Mouse (Mus musculus): ENCODE measurements around the gene Otos. TPM values are rescaled to one million over a fixed set of nuclear protein-coding genes. Genes with fewer than 3 reads are reported as not detected.

Otos gene
- total and polyA plus RNA-seq, 2 experiments from 2014 or later = 0.69 TPM; not detected in 1

- 62% methylated on average over 2 of the region's 2 CpGs for WGBS
- no peak for ATAC-seq (ENCODE audit: low FRiP score)
- Histone ChIP-seq H3K27me3 (ENCODE audit: insufficient read depth, low read length) (no peaks in the 10 kb centered on the region), H3K27ac (ENCODE audit: low read depth, low read length) (no peak overlapping the region), H3K9ac (replicated peaks; ENCODE audit: low read length, poor library complexity, severe bottlenecking) (0 out of 2 replicates have a peak overlapping the region, but pooled peaks have one; percentile 29), H3K4me1 (ENCODE audit: insufficient read depth, low read length) (peaks cover 5% of the 10 kb centered on the region; the same call in 1 of the 2 replicates), H3K4me3 (ENCODE audit: low read depth, low read length) (no peak overlapping the region), H3K4me2 (ENCODE audit: low read depth, low read length, poor library complexity, severe bottlenecking) (no peak overlapping the region), H3K9me3 (ENCODE audit: low read length) (no peaks in the 10 kb centered on the region), H3K36me3 (ENCODE audit: insufficient read depth, low read length) (no peaks in the 10 kb centered on the region)
- DNase-seq (ENCODE audit: low spot score) = no peak
- TF ChIP-seq CTCF (IDR thresholded peaks at IDR 0.05) = no peak
Observed at GRCm38 (mm10) chr1:92646111-92646510, 2.5 kb downstream of the Otos start.

- 82% methylated on average over 5 of the region's 5 CpGs for WGBS
- ATAC-seq (ENCODE audit: low FRiP score) = no peak
- H3K4me2 ChIP-seq (ENCODE audit: low read depth, low read length, poor library complexity, severe bottlenecking) = no peak overlapping the region
Observed at GRCm38 (mm10) chr1:92644916-92645315, 3.7 kb downstream of the Otos start.

GRCm38 (mm10) chr1:92643691-92644090 is 5.0 kb downstream of the Otos start:
- Histone ChIP-seq H3K4me2 (ENCODE audit: low read depth, low read length, poor library complexity, severe bottlenecking) (no peak overlapping the region), H3K9me3 (ENCODE audit: low read length) (no peaks in the 10 kb centered on the region), H3K4me3 (ENCODE audit: low read depth, low read length) (no peak overlapping the region), H3K27ac (ENCODE audit: low read depth, low read length) (no peak overlapping the region), H3K36me3 (ENCODE audit: insufficient read depth, low read length) (peaks cover 4% of the 10 kb centered on the region; the same call in 1 of the 2 replicates), H3K9ac (replicated peaks; ENCODE audit: low read length, poor library complexity, severe bottlenecking) (no peak overlapping the region), H3K27me3 (ENCODE audit: insufficient read depth, low read length) (no peaks in the 10 kb centered on the region), H3K4me1 (ENCODE audit: insufficient read depth, low read length) (peaks cover 11% of the 10 kb centered on the region)
- DNase-seq (ENCODE audit: low spot score) (no peak), ATAC-seq (ENCODE audit: low FRiP score) (no peak)
- no peak for TF ChIP-seq CTCF (IDR thresholded peaks at IDR 0.05)
- WGBS = 82% methylated on average over 4 of the region's 4 CpGs

More at GRCm38 (mm10) chr1:92644916-92645315, 3.7 kb downstream of the Otos start:
- Histone ChIP-seq H3K27ac (ENCODE audit: low read depth, low read length) (no peak overlapping the region), H3K4me1 (ENCODE audit: insufficient read depth, low read length) (peaks cover 10% of the 10 kb centered on the region), H3K27me3 (ENCODE audit: insufficient read depth, low read length) (no peaks in the 10 kb centered on the region), H3K9ac (replicated peaks; ENCODE audit: low read length, poor library complexity, severe bottlenecking) (no peak overlapping the region), H3K9me3 (ENCODE audit: low read length) (no peaks in the 10 kb centered on the region), H3K36me3 (ENCODE audit: insufficient read depth, low read length) (no peaks in the 10 kb centered on the region), H3K4me3 (ENCODE audit: low read depth, low read length) (no peak overlapping the region)
- no peak for TF ChIP-seq CTCF (IDR thresholded peaks at IDR 0.05)
- DNase-seq (ENCODE audit: low spot score) = no peak

GRCm38 (mm10) chr1:92641514-92642272 is 6.9 kb downstream of the Otos start, which contains the start of gene Cops9:
TSS of gene Cops9 (minus strand) at chr1:92641985.
- 0 out of 2 replicates have a peak, but pooled peaks have one; percentile 1 for TF ChIP-seq CTCF (IDR thresholded peaks at IDR 0.05)
- H3K27me3 ChIP-seq (ENCODE audit: insufficient read depth, low read length) = no peaks in the 10 kb centered on the region
- peak within 1 kb of the TSS; percentile 81 for H3K4me3 ChIP-seq (ENCODE audit: low read depth, low read length)
- peak within 1 kb of the TSS; percentile 77 for H3K4me2 ChIP-seq (ENCODE audit: low read depth, low read length, poor library complexity, severe bottlenecking)
- peaks cover 22% of the 10 kb centered on the region for H3K36me3 ChIP-seq (ENCODE audit: insufficient read depth, low read length)
- peak; percentile 95 for DNase-seq (ENCODE audit: low spot score)
- H3K9me3 ChIP-seq (ENCODE audit: low read length) = no peaks in the 10 kb centered on the region
- H3K27ac ChIP-seq (ENCODE audit: low read depth, low read length) = peak within 1 kb of the TSS; percentile 89
- 2% methylated on average over 50 of the region's 50 CpGs for WGBS
- H3K4me1 ChIP-seq (ENCODE audit: insufficient read depth, low read length) = peaks cover 11% of the 10 kb centered on the region
- peak; percentile 94 for ATAC-seq (ENCODE audit: low FRiP score)
- peak within 1 kb of the TSS; percentile 91 for H3K9ac ChIP-seq (replicated peaks; ENCODE audit: low read length, poor library complexity, severe bottlenecking)

GRCm38 (mm10) chr1:92640393-92640792 is 8.2 kb downstream of the Otos start:
- DNase-seq (ENCODE audit: low spot score) (no peak), ATAC-seq (ENCODE audit: low FRiP score) (no peak)
- Histone ChIP-seq H3K9me3 (ENCODE audit: low read length) (no peaks in the 10 kb centered on the region), H3K4me3 (ENCODE audit: low read depth, low read length) (peak overlapping the region; percentile 81), H3K27me3 (ENCODE audit: insufficient read depth, low read length) (no peaks in the 10 kb centered on the region), H3K4me2 (ENCODE audit: low read depth, low read length, poor library complexity, severe bottlenecking) (peak overlapping the region; percentile 77), H3K27ac (ENCODE audit: low read depth, low read length) (no peak overlapping the region), H3K9ac (replicated peaks; ENCODE audit: low read length, poor library complexity, severe bottlenecking) (0 out of 2 replicates have a peak overlapping the region, but pooled peaks have one; percentile 91), H3K4me1 (ENCODE audit: insufficient read depth, low read length) (peaks cover 11% of the 10 kb centered on the region), H3K36me3 (ENCODE audit: insufficient read depth, low read length) (peaks cover 34% of the 10 kb centered on the region)
- no peak for TF ChIP-seq CTCF (IDR thresholded peaks at IDR 0.05)
- 89% methylated on average over 6 of the region's 6 CpGs for WGBS

- WGBS = 97% methylated on average over 4 of the region's 4 CpGs
- H3K36me3 ChIP-seq (ENCODE audit: insufficient read depth, low read length) = peaks cover 34% of the 10 kb centered on the region
- ATAC-seq (ENCODE audit: low FRiP score) = no peak
- no peak overlapping the region for H3K9ac ChIP-seq (replicated peaks; ENCODE audit: low read length, poor library complexity, severe bottlenecking)
- TF ChIP-seq CTCF (IDR thresholded peaks at IDR 0.05) = no peak
- H3K9me3 ChIP-seq (ENCODE audit: low read length) = no peaks in the 10 kb centered on the region
- DNase-seq (ENCODE audit: low spot score) = no peak
- H3K27me3 ChIP-seq (ENCODE audit: insufficient read depth, low read length) = no peaks in the 10 kb centered on the region
- no peak overlapping the region for H3K27ac ChIP-seq (ENCODE audit: low read depth, low read length)
- no peak overlapping the region for H3K4me2 ChIP-seq (ENCODE audit: low read depth, low read length, poor library complexity, severe bottlenecking)
- no peak overlapping the region for H3K4me3 ChIP-seq (ENCODE audit: low read depth, low read length)
- peaks cover 11% of the 10 kb centered on the region for H3K4me1 ChIP-seq (ENCODE audit: insufficient read depth, low read length)
Observed at GRCm38 (mm10) chr1:92638736-92639135, 9.9 kb downstream of the Otos start.
